Mouse (Mus musculus) liver, adult (tissue): ENCODE data around the gene Tuba3a.

Experiments
- GATA4 ChIP-seq: IDR thresholded peaks from 2 replicates; pipeline ENCODE4 v1.6.1; 2014; ENCODE audit warnings: mild to moderate bottlenecking, low read length; ENCODE audit not compliant: insufficient replicate concordance

The Tuba3a gene

GRCm38 (mm10) chr6:125285890-125286289 lies at the start of gene Tuba3a:
Gene Tuba3a, minus strand, starts transcription at chr6:125286042.
- no peak for TF ChIP-seq GATA4

GRCm38 (mm10) chr6:125334356-125334755 lies 48.5 kb upstream of the Tuba3a start:
- no peak for TF ChIP-seq GATA4

GRCm38 (mm10) chr6:125333112-125333899 lies 47.5 kb upstream of the Tuba3a start:
- TF ChIP-seq GATA4, result peak; percentile 52; the same call in 1 of the 2 replicates

- TF ChIP-seq GATA4, result no peak; the same call in 1 of the 2 replicates
These were observed 44.9 kb upstream of the Tuba3a start for GRCm38 (mm10) chr6:125330626-125331326.

GRCm38 (mm10) chr6:125328243-125328642 lies 42.4 kb upstream of the Tuba3a start:
- TF ChIP-seq GATA4, result no peak

- TF ChIP-seq GATA4, result no peak
These were observed 39.5 kb upstream of the Tuba3a start for GRCm38 (mm10) chr6:125325337-125325736.

- no peak for TF ChIP-seq GATA4
These were observed 37.7 kb upstream of the Tuba3a start for GRCm38 (mm10) chr6:125323547-125323946.

- no peak for TF ChIP-seq GATA4
These were observed 37.0 kb upstream of the Tuba3a start for GRCm38 (mm10) chr6:125322794-125323193.

- no peak for TF ChIP-seq GATA4
These were observed 35.4 kb upstream of the Tuba3a start for GRCm38 (mm10) chr6:125321114-125321855.

GRCm38 (mm10) chr6:125320323-125320722 lies 34.5 kb upstream of the Tuba3a start, which contains the start of gene Scnn1a:
Gene Scnn1a, plus strand, starts transcription at chr6:125320659.
- TF ChIP-seq GATA4, result no peak

GRCm38 (mm10) chr6:125319919-125320296 lies 34.1 kb upstream of the Tuba3a start:
- TF ChIP-seq GATA4, result no peak

- no peak for TF ChIP-seq GATA4
These were observed 33.4 kb upstream of the Tuba3a start for GRCm38 (mm10) chr6:125318981-125319918.

- no peak for TF ChIP-seq GATA4
These were observed 31.2 kb upstream of the Tuba3a start for GRCm38 (mm10) chr6:125317077-125317476.

- TF ChIP-seq GATA4, result no peak; the same call in 1 of the 2 replicates
These were observed 28.9 kb upstream of the Tuba3a start for GRCm38 (mm10) chr6:125314746-125315145.

GRCm38 (mm10) chr6:125314231-125314563 lies 28.4 kb upstream of the Tuba3a start:
- no peak for TF ChIP-seq GATA4
